Mouse (Mus musculus) midbrain, embryonic 11.5 days (tissue): ENCODE results near the gene Rmnd5b. TPM values are rescaled to one million over a fixed set of nuclear protein-coding genes. Genes with fewer than 3 reads are reported as not detected.

ENCODE experiments used
- ATAC-seq: fragments of 200-750 bp; cut with Nextera tagmentation; 2 replicates; pipeline ENCODE4 v1.8.0; 2017; ENCODE audit warnings: moderate TSS enrichment, moderate library complexity; ENCODE audit not compliant: low FRiP score
- DNase-seq: peaks from one replicate; pipeline ENCODE4 v3.0.0; 2015; ENCODE audit warnings: low spot score; ENCODE audit errors: missing footprints
- H3K27ac ChIP-seq: fragments of 300-500 bp; sonication (generic); 2 replicates; pipeline ENCODE4 v1.5.1; 2014; ENCODE audit warnings: low read depth, low read length
- H3K27me3 ChIP-seq: fragments of 300-500 bp; sonication (generic); 2 replicates; pipeline ENCODE4 v1.6.1; 2014; ENCODE audit warnings: mild to moderate bottlenecking, low read length, moderate library complexity, mixed read lengths; ENCODE audit not compliant: control insufficient read depth, insufficient read depth
- H3K36me3 ChIP-seq: fragments of 300-500 bp; sonication (generic); 2 replicates; pipeline ENCODE4 v1.6.1; 2014; ENCODE audit warnings: mild to moderate bottlenecking, low read length, moderate library complexity, mixed read lengths; ENCODE audit not compliant: control insufficient read depth, insufficient read depth
- H3K4me1 ChIP-seq: fragments of 300-500 bp; sonication (generic); 2 replicates; pipeline ENCODE4 v1.6.1; 2014; ENCODE audit warnings: low read length; ENCODE audit not compliant: control insufficient read depth, insufficient read depth
- H3K4me2 ChIP-seq: fragments of 300-500 bp; sonication (generic); 2 replicates; pipeline ENCODE4 v1.6.1; 2014; ENCODE audit warnings: mild to moderate bottlenecking, moderate library complexity
- H3K4me3 ChIP-seq: fragments of 300-500 bp; sonication (generic); 2 replicates; pipeline ENCODE4 v1.5.1; 2014; ENCODE audit warnings: low read depth, low read length
- H3K9ac ChIP-seq: fragments of 300-500 bp; sonication (generic); 2 replicates; pipeline ENCODE4 v1.6.1; 2014; ENCODE audit warnings: low read length
- H3K9me3 ChIP-seq: fragments of 300-500 bp; sonication (generic); 2 replicates; pipeline ENCODE4 v1.6.1; 2016; ENCODE audit warnings: low read length; ENCODE audit not compliant: control insufficient read depth
- WGBS: fragments of 180-500 bp; shearing (Covaris S2); extraction: QIAGEN DNeasy Blood & Tissue Kit; methylation state at CpG from one replicate; pipeline ENCODE4 v1.1.7; 2014; 5-methylcytosine and 5-hydroxymethylcytosine counted together
- polyA plus RNA-seq: library from polyadenylated mRNA; unstranded; fragments of >200 nt; fragmentation: Nextera tagmentation; extraction: Ambion mirVana; gene quantifications from 2 replicates; pipeline ENCODE4 v1.2.1, GENCODE M21; 2014

Gene Rmnd5b
- polyA plus RNA-seq, 1 experiment from 2014 or later: 41.5 TPM

- ATAC-seq: peak; percentile 14
- Histone ChIP-seq H3K4me3 (peak overlapping the region; percentile 63), H3K27ac (peak overlapping the region; percentile 87), H3K4me2 (peak overlapping the region; percentile 88), H3K9me3 (no peaks in the 10 kb centered on the region), H3K4me1 (peaks cover 15% of the 10 kb centered on the region), H3K36me3 (peaks cover 18% of the 10 kb centered on the region), H3K9ac (peak overlapping the region; percentile 86), H3K27me3 (no peaks in the 10 kb centered on the region)
- 12% methylated on average over 9 of the region's 9 CpGs for WGBS
- no peak for DNase-seq
Measured at GRCm38 (mm10) chr11:51584057-51584430, 51.7 kb downstream of the Rmnd5b start.

DNA sequence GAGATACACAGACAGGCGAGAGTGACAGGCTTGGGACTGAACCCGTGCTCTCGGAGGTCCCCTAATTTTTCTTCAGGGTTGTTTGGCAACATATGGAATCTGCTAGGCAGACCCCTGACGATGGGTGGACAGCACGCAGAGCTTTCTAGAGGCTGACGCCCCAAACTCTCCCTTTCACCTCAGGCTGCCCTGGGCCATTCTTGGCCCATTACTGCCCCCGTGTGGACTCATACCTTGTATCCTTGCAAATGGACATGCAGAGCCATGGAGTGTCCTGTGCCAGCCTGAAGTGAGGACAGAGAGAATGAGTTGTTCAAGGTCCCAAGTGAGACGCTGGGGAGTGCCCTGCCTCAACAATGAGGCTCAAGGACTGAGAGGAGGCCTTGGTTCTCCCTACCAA lies 53.0 kb downstream of the Rmnd5b start:
- WGBS: 21% methylated on average over 8 of the region's 8 CpGs
- ATAC-seq (no peak), DNase-seq (peak; percentile 94)
- Histone ChIP-seq H3K4me3 (no peak overlapping the region), H3K9ac (no peak overlapping the region), H3K36me3 (peaks cover 10% of the 10 kb centered on the region), H3K9me3 (no peaks in the 10 kb centered on the region), H3K27ac (no peak overlapping the region), H3K4me2 (no peak overlapping the region), H3K4me1 (peaks cover 15% of the 10 kb centered on the region), H3K27me3 (no peaks in the 10 kb centered on the region)

DNA sequence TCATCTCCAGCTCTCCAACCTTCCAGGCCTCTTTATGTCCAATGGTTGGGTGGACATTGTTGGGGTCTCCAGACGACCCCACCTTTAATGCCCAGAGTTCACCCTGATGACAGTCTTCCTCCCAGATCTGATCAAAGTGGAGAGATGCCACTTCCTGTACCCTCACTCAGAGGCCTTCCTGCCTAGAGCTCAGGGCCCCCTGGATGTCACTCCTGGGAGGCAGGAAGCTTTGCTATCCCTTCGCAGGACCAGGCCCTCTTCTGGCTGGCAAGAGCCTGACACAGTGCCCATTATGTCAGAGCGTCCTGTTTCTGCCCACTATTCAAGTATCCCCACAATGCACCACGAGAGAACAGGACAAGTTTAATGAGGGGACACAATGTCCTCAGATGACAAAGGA lies 56.7 kb downstream of the Rmnd5b start:
- no peaks in the 10 kb centered on the region for H3K36me3 ChIP-seq
- H3K27ac ChIP-seq: no peak overlapping the region
- no peaks in the 10 kb centered on the region for H3K27me3 ChIP-seq
- DNase-seq: no peak
- peaks cover 5% of the 10 kb centered on the region for H3K4me1 ChIP-seq
- no peak overlapping the region for H3K4me2 ChIP-seq
- no peak overlapping the region for H3K9ac ChIP-seq
- H3K9me3 ChIP-seq: no peaks in the 10 kb centered on the region
- H3K4me3 ChIP-seq: no peak overlapping the region
- no peak for ATAC-seq
- WGBS: 71% methylated on average over 4 of the region's 4 CpGs

DNA sequence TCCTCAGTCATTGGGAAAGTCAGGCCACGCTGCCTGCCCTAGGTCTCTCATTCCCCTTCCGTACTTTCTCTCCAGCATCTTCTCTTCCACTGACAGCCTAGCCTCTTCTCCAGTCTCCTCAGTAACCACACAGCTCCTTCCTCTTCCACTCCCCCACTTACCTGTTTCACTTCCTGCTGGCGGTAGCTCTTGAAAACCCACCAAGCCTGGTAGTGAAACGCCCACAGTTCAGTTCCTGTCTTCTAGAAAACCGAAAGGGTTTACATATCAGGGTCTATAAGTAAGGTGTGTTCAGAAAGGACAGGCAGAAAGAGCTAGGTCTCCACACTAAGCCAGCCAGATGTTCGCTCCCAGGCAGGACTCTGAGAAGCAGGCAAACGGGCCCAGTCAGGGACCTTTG lies 58.1 kb downstream of the Rmnd5b start:
- no peaks in the 10 kb centered on the region for H3K27me3 ChIP-seq
- WGBS: 87% methylated on average over 7 of the region's 7 CpGs
- H3K9ac ChIP-seq: no peak overlapping the region
- no peaks in the 10 kb centered on the region for H3K4me1 ChIP-seq
- no peak overlapping the region for H3K4me2 ChIP-seq
- ATAC-seq (no peak), DNase-seq (no peak)
- H3K9me3 ChIP-seq: no peaks in the 10 kb centered on the region
- H3K27ac ChIP-seq: no peak overlapping the region
- no peak overlapping the region for H3K4me3 ChIP-seq
- H3K36me3 ChIP-seq: no peaks in the 10 kb centered on the region

DNA sequence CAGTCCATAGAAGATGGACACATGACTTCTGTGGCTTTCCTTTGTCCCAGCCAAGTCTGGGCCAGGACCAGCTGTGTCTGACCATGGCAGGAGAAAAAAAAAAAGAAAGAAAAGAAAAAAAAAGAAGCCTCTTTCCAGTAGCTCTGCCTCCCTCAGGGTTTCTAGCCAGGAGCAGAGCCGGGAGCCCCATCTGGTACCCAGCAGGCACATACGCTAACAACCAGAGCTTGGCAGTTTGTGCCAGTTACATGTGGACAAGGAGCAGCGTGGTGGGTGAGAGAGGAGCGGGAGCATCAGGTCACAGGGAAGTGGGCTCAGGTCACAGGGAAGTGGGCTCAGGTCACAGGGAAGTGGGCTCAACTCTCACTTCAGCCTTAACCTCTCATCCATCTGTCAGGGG lies 59.2 kb downstream of the Rmnd5b start:
- 86% methylated on average over 4 of the region's 4 CpGs for whole genome bisulfite sequencing
- Histone ChIP-seq H3K9me3 (no peaks in the 10 kb centered on the region), H3K4me2 (no peak overlapping the region), H3K27ac (no peak overlapping the region), H3K9ac (no peak overlapping the region), H3K4me1 (no peaks in the 10 kb centered on the region), H3K4me3 (no peak overlapping the region), H3K36me3 (no peaks in the 10 kb centered on the region), H3K27me3 (no peaks in the 10 kb centered on the region)
- ATAC-seq: no peak
- no peak for DNase-seq

Other genes starting within 250 kb of the Rmnd5b start
- gene Phykpl, start 51.1 kb downstream of the Rmnd5b start, polyA plus RNA-seq: 9.6 and 10.7 TPM in 2 replicates
- 802 and 844 TPM in 2 replicates for gene Hnrnpab, start 29.0 kb downstream of the Rmnd5b start, polyA plus RNA-seq
- gene Nhp2, start 16.2 kb downstream of the Rmnd5b start, polyA plus RNA-seq: 152 and 167 TPM in 2 replicates
- gene N4bp3, start 14.9 kb upstream of the Rmnd5b start, polyA plus RNA-seq: 6.3 and 9.2 TPM in 2 replicates
- gene D930048N14Rik, start 15.1 kb upstream of the Rmnd5b start, polyA plus RNA-seq: 0.18 and 0.52 TPM in 2 replicates
- gene 0610009B22Rik, start 53.0 kb upstream of the Rmnd5b start, polyA plus RNA-seq: 98.9 and 103 TPM in 2 replicates
- gene Sec24a, start 127.7 kb upstream of the Rmnd5b start, polyA plus RNA-seq: 13.0 and 14.5 TPM in 2 replicates
- 128 and 141 TPM in 2 replicates for gene Sar1b, start 127.8 kb upstream of the Rmnd5b start, polyA plus RNA-seq
- gene Jade2, start 221.8 kb upstream of the Rmnd5b start, polyA plus RNA-seq: 0.20 and 0.22 TPM in 2 replicates